Mouse (Mus musculus): Measurements from ENCODE around the gene Dnajb3.

Dnajb3 gene

DNA sequence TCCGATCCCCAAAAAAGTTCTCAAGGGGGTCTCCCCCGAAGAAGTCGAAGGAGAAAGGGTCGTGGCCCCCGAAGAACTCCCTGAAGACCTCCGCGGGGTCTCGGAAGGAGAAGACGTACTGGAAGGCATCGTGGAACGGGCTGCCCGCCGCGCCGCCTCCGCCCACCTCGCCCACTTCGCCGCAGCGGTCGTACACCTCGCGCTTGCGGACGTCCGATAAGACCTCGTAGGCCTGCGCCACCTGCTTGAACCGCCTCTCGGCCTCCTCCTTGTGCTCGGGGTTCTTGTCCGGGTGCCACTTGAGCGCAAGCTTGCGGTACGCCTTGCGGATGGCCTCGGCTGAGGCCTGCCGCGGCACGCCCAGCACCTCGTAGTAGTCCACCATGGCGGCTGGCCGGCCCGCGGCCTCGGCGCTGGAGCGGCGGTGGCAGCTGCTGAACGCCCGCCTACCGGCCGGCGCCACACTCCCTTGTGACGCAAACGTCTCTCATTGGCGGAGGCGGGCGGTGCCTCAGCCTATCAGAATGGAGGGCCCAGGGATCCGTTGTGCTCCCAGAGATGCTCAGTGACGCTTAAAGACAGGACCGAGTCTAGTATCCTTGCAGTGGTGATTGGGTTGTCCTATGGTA is at the start of gene Dnajb3:
Gene Dnajb3 (minus strand): TSS at position 489 of the 629 bp plus-strand sequence.
- peak; percentile 72 to 76 for DNase-seq (ENCODE audit: low spot score in 2 of 2)

DNA sequence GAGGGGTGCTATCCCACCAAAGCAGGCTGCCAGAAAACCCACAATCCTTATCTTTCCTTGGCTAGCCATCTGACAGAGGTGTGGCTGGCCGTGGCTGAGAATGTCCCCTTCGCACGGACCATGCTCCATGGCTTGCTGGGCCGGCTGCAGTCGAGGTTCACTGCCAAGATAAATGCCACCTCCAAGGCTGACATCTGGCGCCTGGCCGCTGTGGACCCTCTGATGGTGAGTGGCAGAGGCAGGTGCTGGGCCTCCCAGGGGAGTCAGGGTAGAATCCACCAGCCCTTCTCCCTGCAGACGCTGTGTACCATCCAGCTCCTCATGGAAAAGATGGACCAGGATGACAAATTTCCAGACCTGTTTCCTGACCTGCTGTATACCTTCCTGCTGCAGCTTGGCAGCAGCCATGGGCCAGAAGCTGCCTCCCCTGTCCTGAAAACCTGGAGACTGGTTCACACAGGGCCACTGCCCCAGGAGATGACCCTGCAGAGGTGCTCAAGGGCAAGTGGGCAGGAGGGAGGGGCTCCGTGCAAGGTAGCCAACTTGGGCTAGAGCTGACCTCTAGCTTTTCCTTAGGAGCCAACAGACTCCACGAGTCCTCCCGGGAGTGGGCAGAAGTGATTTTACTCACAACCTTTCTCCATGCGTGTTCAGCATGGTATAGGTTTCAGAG is 49.3 kb upstream of the Dnajb3 start:
- no peak for DNase-seq (ENCODE audit: low spot score in 2 of 2)

DNA sequence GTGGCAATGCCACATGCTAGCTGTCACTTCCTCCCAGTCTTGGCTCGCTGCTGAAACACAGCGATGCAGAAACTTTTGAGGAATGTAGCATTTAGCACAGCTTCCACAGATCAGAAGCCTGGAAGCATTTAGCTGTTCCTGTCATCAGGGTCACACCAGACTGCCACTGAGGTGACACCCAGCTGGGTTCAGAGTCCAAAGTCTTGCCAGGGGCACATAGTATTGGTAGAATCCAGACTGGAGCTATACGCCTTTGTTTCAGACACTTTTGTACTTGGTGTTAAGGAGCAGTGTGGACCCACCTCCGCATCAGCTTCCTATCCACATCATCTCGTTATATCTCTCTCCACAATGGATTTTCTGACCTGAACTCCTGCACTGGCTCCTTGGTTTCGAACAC is 48.0 kb upstream of the Dnajb3 start:
- DNase-seq (ENCODE audit: low spot score in 2 of 2), result no peak

DNA sequence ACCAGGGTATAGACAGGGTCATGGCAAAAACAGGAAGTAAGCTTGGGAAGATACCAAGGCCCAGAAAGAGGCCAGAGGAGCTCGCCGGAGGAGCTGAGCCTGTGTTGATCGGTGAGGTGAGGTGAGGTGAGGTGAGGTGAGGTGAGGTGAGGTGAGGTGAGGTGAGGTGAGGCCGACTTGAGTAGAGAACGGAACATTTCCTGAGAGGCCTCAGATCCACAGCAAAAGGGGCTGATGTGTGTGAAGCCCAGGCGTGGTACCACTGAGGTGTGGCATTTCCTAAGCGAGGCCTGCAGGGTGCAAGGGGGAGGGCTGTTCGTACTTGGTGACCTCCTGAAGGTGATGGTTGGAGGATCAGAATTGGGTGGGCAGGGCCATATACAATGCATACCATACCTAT is 47.5 kb upstream of the Dnajb3 start:
- no peak for DNase-seq (ENCODE audit: low spot score in 2 of 2)

DNA sequence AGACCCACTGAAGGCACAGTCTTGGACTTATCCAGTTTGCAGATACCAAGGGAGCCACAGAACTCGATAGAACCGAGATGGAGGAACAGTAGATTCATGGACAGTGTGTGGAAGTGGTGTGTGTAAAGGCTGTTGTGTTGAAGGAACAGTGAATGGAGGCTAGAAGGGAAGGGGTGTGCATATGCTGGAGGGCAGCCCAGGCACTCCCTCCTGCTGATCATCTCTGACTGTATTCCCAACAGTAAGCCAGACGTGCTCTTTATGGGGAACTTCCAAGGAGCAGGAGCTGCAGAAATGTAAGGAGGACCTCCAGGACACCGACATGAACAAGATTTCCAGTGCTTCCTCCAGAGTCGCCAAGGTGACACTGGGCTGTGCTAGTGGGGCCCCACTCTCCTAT is 44.4 kb upstream of the Dnajb3 start:
- DNase-seq (ENCODE audit: low spot score in 2 of 2), result no peak

DNA sequence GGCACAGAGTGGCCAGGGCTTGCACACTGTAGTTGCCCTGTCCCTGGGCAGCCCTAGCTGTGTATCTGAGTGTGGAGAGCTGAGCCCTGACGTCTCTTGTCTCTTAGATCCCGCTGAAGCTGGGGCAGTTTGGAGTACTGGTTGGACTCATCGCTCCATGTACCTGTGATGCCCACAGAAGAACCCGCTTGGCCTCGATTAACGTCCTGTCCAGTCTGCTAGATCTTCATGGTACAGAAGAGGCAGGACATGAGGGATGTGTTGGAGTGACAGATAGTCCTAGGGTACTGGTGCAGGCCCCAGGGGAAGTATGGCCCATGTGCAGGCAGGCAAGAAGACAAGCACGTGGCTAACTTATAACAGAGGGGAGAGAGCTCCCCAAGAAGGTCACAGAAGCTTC is 44.0 kb upstream of the Dnajb3 start:
- no peak for DNase-seq (ENCODE audit: low spot score in 2 of 2)

DNA sequence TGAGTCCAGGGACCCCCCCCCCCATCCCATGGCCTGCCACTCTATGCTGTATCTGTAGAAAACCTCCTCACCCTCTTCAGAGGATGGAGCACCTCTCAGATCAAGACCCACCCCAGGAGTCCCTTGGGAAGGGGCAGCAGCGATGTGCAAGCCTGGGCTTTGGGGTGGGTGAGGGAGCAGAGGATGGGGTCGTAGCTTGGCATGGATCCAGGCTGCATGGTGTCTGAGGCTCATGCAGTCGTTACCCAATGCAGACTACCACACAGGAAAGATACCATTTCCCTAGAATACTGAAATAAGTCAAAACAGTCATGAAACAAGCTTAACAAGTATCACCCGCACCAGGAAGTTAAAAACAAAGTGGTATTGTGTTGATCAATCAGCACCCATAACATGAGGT is 43.1 kb upstream of the Dnajb3 start:
- DNase-seq (ENCODE audit: low spot score in 2 of 2), result no peak

DNA sequence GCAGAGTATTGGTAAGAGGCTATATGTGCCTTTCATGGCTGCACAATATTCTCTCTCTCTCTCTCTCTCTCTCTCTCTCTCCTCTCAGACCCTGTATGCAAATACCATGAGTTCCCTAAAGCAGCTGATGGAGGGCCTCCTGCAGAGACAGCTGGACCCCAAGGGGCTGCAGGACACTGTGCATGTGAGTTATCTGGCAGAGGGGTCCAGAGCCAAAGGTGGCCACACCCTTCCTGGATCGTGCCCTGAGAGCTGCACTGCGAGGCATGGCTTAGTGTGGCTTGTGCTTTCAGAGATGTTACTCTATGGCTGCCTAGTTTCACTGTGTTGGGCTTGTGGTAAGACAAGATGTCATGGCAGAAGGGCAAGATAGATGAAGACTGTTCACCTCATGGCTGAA is 42.1 kb upstream of the Dnajb3 start:
- DNase-seq (ENCODE audit: low spot score in 2 of 2), result no peak

DNA sequence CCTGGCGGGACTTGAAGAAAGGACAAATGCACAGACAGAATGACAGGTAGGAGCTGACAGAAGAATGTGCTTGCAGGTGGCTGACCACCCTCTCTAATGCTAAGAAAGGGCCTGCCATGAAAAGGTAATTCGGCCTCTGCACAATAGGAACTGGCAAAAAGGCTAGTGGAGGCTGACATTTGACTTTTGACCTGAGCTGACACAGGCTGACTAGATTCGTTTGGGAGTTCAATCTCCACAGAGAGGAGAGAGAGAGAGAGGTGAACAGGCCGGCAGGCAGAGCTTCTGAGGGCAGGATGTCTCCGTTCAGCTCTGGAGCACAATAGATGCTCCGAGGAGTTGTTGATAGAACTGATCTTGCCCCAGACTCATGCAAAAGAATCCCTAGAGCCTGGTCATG is 40.8 kb upstream of the Dnajb3 start:
- DNase-seq (ENCODE audit: low spot score in 2 of 2), result no peak

DNA sequence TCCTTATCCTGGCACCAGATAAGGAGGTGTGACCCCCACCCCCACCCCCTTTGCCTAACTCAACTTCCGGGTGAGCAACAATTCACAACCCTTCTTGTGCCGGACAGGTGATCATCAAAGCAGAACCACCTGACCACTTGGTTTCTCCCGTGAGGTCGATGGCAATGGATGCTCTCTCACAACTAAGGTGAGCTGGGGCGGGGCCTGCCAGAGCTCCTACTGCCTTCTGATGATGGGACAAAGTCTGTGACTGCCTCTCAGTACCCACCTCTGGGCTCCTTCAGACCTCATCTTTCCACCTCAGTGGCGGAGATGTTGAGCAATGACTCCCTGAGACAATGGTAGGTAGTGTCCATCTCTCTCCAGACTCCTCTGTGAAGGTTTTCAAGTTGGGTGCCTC is 40.3 kb upstream of the Dnajb3 start:
- no peak for DNase-seq (ENCODE audit: low spot score in 2 of 2)

DNA sequence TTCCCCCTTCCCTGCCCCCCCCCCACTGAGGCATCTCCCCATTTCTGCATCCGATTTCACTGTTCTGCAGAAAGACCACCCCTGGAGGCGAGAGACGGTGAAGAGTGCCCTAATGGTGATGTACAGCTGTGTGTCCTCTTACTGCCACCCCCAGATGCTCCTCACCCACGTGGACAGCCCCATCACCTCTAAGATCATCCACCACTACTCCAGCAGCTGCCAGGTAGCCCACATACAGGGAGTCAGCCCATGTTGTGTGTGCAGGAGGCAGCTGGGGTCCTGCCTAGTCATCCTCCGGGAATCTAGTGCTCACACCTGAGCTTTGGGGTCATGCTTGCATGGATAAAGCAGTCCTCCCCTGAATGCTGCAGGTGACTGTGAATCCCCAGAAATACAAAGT is 38.3 kb upstream of the Dnajb3 start:
- DNase-seq (ENCODE audit: low spot score in 2 of 2), result no peak

DNA sequence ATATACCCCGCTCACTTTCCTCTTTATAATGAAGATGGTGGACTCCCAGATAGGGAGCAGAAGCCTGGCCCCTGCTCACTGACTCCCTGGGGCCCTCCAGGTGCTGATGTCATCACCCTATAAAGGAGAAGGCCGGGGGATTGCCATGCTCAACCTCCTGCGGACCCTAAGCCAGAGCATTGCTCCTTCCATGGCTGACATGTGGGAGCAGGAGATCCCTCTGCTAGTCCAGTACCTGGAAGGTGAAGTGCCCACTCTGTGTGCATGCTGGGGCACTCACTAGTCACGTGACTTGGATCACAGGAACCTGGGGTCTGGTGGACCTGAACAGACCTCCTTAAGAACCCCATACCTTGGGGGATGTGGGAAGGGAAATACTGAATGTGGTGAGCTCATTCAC is 35.0 kb upstream of the Dnajb3 start:
- DNase-seq (ENCODE audit: low spot score in 2 of 2), result no peak

DNA sequence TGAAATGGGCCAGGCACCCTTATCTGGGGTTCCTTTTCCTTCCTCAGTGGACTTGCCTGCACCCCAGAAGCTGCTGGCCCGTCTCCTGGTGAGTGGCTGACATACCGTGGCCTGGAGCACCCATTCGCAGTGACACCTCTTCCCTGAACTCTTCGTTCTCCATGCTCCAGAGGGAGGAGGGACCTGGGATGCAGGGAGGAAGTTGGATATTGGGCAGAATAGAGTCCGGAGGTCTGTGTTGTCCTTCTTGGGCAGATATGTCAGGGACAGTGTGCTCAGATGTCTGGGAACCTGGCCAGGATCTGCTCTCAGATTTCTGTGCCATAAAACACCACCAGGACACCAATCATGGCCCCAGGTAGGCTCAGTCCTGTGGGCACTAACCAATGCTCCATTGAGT is 34.5 kb upstream of the Dnajb3 start:
- no peak for DNase-seq (ENCODE audit: low spot score in 2 of 2)

DNA sequence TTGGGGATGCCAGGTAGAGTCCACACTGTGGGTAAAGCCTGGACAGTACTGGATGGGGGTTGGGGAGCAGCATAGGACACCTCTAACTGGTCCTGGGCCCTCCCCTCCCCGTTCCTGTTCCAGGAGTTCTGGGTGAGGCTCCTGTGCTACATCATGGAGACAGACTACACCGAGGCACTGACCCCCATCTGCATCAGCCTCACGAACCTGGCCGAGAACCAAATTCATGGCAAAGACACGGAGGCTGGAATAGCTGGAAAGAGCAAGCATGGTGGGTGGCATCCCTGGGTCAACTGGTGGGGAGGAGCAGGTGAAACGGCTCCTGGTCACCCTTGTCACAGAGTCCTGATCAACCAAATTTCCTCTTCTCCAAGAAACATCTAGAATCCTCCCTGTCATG is 33.2 kb upstream of the Dnajb3 start:
- DNase-seq (ENCODE audit: low spot score in 2 of 2), result no peak

DNA sequence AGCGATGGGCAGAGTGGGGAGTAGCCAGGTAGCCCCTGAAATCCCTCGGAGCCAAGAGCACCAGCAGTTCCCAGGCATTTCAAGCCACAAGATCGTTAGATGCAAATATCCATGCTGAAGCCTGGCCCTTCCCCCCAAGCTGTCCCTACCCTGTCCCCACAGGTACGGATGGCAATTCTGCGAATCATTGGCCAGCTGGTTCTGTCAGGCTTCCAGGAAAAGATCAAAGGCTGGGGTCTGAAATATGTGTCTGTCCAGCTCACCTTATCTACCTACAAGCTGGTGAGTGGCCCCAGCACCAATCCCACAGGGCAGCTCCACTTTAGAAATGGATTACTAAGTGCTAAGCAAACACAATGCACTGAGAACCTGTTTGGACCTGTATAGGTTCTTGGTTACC is 31.7 kb upstream of the Dnajb3 start:
- DNase-seq (ENCODE audit: low spot score in 2 of 2), result no peak

DNA sequence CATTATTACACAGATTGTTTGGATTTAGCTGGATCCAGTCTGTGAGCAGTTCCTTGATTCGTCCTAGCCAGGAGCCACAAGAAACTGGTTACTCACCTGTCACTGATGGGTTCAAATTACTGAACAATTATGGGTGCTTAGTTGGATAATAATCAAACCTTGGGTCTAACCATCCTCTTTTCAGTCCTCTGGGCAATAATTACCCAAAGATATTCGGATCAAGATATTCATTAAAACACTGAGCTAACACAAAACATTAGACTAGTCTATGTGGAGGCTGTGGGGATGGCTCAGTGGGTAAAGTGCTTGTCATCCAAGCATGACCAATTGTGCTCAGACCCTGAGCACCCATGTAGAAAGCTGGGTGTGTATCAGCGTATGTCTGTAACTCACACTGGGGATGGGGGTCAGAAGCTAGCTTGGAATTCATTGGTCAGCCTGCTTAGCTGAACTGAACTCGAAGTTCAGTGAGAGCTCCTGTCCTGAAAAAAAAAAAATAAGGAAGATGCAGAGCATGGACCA is 30.4 kb upstream of the Dnajb3 start:
- DNase-seq (ENCODE audit: low spot score in 2 of 2), result no peak

DNA sequence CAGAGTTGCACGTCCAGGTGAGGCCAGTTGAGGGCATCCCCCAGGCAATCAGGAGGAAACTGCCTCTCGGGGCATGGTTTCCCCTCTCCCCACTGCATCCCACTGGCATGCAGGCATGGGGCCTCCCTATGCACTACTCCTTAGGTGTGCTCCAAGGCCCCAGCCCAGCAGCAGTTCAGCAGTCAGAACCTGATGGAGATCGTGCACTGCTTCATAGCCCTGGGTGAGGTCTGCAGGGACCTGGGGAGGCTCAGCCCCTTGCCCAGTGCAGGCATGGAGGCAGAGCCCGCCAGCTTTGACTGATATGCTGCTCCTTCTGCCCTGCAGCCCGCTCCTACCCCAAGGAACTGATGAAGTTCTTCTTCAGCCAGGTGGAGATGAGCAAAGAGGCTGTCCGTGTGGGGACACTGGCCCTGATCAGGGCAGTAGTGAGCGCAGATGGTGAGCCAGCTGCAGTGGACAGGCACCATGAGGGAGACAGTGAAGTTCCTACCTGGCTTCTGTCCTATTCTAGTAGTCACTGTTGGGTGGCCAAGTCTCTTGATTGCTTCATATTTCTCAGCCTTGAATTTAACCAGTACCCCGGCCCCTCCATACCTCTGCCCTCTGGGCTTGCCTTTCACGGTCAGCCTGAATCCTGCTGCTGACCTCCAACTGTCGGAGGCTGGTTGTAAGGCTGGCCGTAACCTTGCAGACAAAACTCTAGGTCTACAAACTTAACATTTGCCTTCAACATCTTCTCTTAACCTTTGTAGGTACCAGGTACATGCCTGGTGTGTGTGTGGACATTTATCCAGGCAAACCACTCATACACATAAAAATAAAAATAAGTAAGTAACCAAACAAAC is 29.7 kb upstream of the Dnajb3 start:
- no peak for DNase-seq (ENCODE audit: low spot score in 2 of 2)

DNA sequence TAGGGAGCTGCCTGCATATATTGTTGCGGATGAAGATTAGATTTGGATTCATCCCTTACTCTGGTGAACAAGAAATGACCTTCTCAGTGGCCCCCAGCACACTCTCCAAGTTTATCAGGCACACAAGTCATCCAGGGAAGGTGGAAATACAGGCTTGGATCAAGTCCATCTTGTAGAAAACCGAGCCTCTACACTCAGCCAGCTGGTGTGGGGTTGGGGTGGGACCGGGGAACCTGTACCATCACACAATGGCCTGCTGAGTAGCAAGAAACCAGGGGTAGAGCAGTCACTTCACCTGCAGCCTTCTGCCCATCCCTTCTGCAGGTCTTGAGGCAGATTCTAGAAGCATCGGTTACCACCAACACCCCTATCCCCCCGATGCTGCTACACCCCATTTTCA is 29.1 kb upstream of the Dnajb3 start:
- DNase-seq (ENCODE audit: low spot score in 2 of 2), result no peak

DNA sequence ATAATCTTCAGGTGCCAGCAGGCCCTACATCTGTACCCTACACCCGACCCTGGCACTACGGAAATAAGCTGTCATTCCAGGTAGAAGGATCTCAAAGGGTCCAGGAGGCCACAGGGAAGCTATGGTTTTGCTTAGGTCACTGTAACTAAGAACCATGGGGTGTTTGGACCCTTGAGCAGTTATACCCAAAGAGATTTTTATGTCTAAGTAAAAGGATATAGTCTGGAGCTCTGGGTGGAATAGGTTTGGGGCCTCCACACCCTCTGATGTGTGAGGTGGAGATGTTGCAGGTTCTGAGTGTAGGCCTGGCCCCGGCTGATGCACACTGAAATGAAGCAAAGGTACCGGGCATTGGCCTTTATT is 28.6 kb upstream of the Dnajb3 start:
- no peak for DNase-seq (ENCODE audit: low spot score in 2 of 2)

DNA sequence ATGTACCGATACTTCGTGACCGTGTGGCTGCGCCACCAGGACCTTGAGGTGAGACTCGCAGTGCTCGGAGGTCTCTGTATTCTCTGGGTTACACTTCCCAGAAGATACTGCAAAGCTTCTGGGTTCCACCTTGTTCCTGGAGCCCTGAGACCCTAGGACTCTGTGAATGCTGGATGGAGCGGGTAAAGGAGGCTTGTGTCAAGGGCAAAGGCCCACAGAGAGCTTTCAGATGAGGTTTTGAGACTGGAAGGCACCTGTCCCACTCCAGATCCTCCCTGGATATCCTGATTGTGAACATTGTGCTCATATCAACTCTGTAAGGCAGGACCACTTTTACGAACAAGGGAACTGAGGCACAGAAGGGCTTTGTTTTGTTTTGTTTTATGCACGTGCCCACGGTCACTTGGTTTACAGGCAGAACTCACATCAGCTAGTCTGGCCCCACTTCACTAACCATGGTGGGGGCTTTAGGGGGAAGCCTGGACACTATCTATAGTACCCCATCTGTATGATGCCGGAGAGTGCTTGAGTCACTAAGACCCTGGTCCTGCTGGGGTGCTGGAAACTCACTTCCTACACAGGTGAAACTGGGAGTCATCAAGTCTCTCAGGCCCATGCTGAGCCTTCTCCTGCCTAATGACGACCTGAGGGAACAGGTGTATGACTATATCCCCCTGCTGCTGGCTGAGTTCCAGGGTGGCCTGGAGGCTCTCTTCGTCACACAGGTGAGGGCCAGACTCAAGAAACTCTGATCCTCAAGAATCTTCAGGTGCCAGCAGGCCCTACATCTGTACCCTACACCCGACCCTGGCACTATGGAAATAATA is 28.1 kb upstream of the Dnajb3 start:
- DNase-seq (ENCODE audit: low spot score in 2 of 2), result no peak

DNA sequence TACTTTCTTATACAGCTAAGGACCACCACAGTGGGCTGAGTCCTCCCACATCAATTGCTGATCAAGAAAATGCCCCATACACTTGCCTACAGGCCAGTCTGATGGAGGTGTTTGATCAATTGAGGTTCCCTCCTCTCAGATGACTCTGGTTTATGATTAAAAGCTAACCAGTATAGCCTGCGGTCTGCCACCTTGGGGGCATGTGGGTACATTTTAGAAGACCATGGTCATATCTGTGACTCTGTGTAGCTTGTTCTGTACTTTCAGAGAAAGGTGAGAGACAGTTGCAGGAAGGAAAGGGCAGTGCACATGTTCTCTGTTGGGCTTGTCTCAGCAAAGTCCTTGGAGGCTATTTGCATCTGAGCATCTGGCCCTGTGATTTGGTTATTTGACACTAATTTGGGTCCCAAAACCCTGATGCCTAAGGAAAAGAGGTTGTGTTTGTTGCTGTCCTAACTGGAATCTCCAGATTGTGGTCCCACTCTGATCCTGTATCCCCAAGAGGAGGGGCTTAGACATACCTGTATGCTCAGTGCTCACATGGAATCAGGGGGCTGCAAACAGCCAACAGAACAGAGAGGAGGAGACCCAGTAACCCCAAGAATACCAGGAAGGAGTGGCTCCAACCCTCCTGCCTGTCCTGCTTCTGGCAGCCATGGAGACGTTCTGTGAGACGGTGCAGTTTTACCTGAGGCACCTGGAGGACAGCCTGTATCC is 27.2 kb upstream of the Dnajb3 start:
- DNase-seq (ENCODE audit: low spot score in 2 of 2), result no peak

Measured in spleen, postnatal 36 days (tissue).